Mouse (Mus musculus): ENCODE measurements at regions not wholly inside any gene's neighbourhood (a gene's known extent, or its start where the extent isn't known, plus 50 kb on each side); places are given as distances from the start of the nearest gene placed in this dataset.

GRCm38 (mm10) chr9:63896073-63896807, 125.6 kb downstream of the Smad6 start:
- 0 out of 2 replicates have a peak, but pooled peaks cover 3% of the 10 kb centered on the region for H3K9me3 ChIP-seq (ENCODE audit: control insufficient read depth, low read length)
- no peak overlapping the region for H3K4me3 ChIP-seq (ENCODE audit: control insufficient read depth in 1 of 2, insufficient read depth in 1 of 2, low read depth in 1 of 2, low read length in 2 of 2)
- H3K4me1 ChIP-seq (ENCODE audit: control insufficient read depth in 2 of 2, insufficient read depth in 2 of 2, low read length in 2 of 2), result peaks cover 23 to 30% of the 10 kb centered on the region in 2 experiments
- H3K27me3 ChIP-seq (ENCODE audit: control insufficient read depth, insufficient read depth, low read length), result no peaks in the 10 kb centered on the region
- ATAC-seq (ENCODE audit: insufficient number of reproducible peaks, insufficient read depth, low FRiP score, low read depth), result peak; percentile 84
- no peaks in the 10 kb centered on the region for H3K36me3 ChIP-seq (ENCODE audit: control insufficient read depth, insufficient read depth, low read length)
- H3K4me2 ChIP-seq (ENCODE audit: low read length), result peak overlapping the region; percentile 44
- 3% methylated on average over 15 of the region's 15 CpGs for WGBS
- H3K9ac ChIP-seq (ENCODE audit: low read length), result peak overlapping the region; percentile 55; the same call in 1 of the 2 replicates
- peak overlapping the region; percentile 92 to 96 for H3K27ac ChIP-seq (replicated peaks in 1 of 2; ENCODE audit: control insufficient read depth in 1 of 2, insufficient read depth in 1 of 2, low read depth in 2 of 2, low read length in 2 of 2)

GRCm38 (mm10) chr9:63892235-63892971, 129.5 kb downstream of the Smad6 start:
- Histone ChIP-seq H3K4me2 (ENCODE audit: low read length) (no peak overlapping the region), H3K27me3 (ENCODE audit: control insufficient read depth, insufficient read depth, low read length) (no peaks in the 10 kb centered on the region), H3K27ac (replicated peaks in 1 of 2; ENCODE audit: control insufficient read depth in 1 of 2, insufficient read depth in 1 of 2, low read depth in 2 of 2, low read length in 2 of 2) (no peak overlapping the region), H3K9me3 (ENCODE audit: control insufficient read depth, low read length) (no peaks in the 10 kb centered on the region), H3K36me3 (ENCODE audit: control insufficient read depth, insufficient read depth, low read length) (no peaks in the 10 kb centered on the region), H3K4me1 (ENCODE audit: control insufficient read depth in 2 of 2, insufficient read depth in 2 of 2, low read length in 2 of 2) (peaks cover 24 to 39% of the 10 kb centered on the region in 2 experiments), H3K9ac (ENCODE audit: low read length) (no peak overlapping the region), H3K4me3 (ENCODE audit: control insufficient read depth in 1 of 2, insufficient read depth in 1 of 2, low read depth in 1 of 2, low read length in 2 of 2) (no peak overlapping the region)
- ATAC-seq (ENCODE audit: insufficient number of reproducible peaks, insufficient read depth, low FRiP score, low read depth), result no peak
- WGBS, result 77% methylated on average over 17 of the region's 17 CpGs

- no peak overlapping the region for H3K4me3 ChIP-seq (ENCODE audit: control insufficient read depth in 1 of 2, insufficient read depth in 1 of 2, low read depth in 1 of 2, low read length in 2 of 2)
- no peak overlapping the region for H3K9ac ChIP-seq (ENCODE audit: low read length)
- 56% methylated on average over 5 of the region's 5 CpGs for whole genome bisulfite sequencing
Observed at GRCm38 (mm10) chr9:63890717-63891116, 131.1 kb downstream of the Smad6 start.

GRCm38 (mm10) chr9:63889570-63889969, 131.8 kb upstream of the Smad3 start:
- Histone ChIP-seq H3K4me3 (ENCODE audit: control insufficient read depth in 1 of 2, insufficient read depth in 1 of 2, low read depth in 1 of 2, low read length in 2 of 2) (no peak overlapping the region), H3K27me3 (ENCODE audit: control insufficient read depth, insufficient read depth, low read length) (no peaks in the 10 kb centered on the region), H3K4me1 (ENCODE audit: control insufficient read depth in 2 of 2, insufficient read depth in 2 of 2, low read length in 2 of 2) (peaks cover 4 to 14% of the 10 kb centered on the region in 2 experiments), H3K36me3 (ENCODE audit: control insufficient read depth, insufficient read depth, low read length) (no peaks in the 10 kb centered on the region), H3K9ac (ENCODE audit: low read length) (0 out of 2 replicates have a peak overlapping the region, but pooled peaks have one; percentile 18), H3K4me2 (ENCODE audit: low read length) (no peak overlapping the region), H3K27ac (replicated peaks in 1 of 2; ENCODE audit: control insufficient read depth in 1 of 2, insufficient read depth in 1 of 2, low read depth in 2 of 2, low read length in 2 of 2) (no peak overlapping the region; a peak in 1 of 4 replicates), H3K9me3 (ENCODE audit: control insufficient read depth, low read length) (no peaks in the 10 kb centered on the region)
- WGBS, result 71% methylated on average over 6 of the region's 6 CpGs
- no peak for ATAC-seq (ENCODE audit: insufficient number of reproducible peaks, insufficient read depth, low FRiP score, low read depth)

More at GRCm38 (mm10) chr9:63890717-63891116, 131.1 kb downstream of the Smad6 start:
- no peaks in the 10 kb centered on the region for H3K36me3 ChIP-seq (ENCODE audit: control insufficient read depth, insufficient read depth, low read length)
- no peak overlapping the region for H3K4me2 ChIP-seq (ENCODE audit: low read length)
- peaks cover 10 to 22% of the 10 kb centered on the region in 2 experiments for H3K4me1 ChIP-seq (ENCODE audit: control insufficient read depth in 2 of 2, insufficient read depth in 2 of 2, low read length in 2 of 2)
- no peaks in the 10 kb centered on the region for H3K27me3 ChIP-seq (ENCODE audit: control insufficient read depth, insufficient read depth, low read length)
- no peak overlapping the region for H3K27ac ChIP-seq (replicated peaks in 1 of 2; ENCODE audit: control insufficient read depth in 1 of 2, insufficient read depth in 1 of 2, low read depth in 2 of 2, low read length in 2 of 2)
- ATAC-seq (ENCODE audit: insufficient number of reproducible peaks, insufficient read depth, low FRiP score, low read depth), result no peak
- H3K9me3 ChIP-seq (ENCODE audit: control insufficient read depth, low read length), result no peaks in the 10 kb centered on the region

GRCm38 (mm10) chr9:63884971-63885370, 127.2 kb upstream of the Smad3 start:
- Histone ChIP-seq H3K36me3 (ENCODE audit: control insufficient read depth, insufficient read depth, low read length) (no peaks in the 10 kb centered on the region), H3K9ac (ENCODE audit: low read length) (no peak overlapping the region), H3K27ac (replicated peaks in 1 of 2; ENCODE audit: control insufficient read depth in 1 of 2, insufficient read depth in 1 of 2, low read depth in 2 of 2, low read length in 2 of 2) (no peak overlapping the region), H3K9me3 (ENCODE audit: control insufficient read depth, low read length) (no peaks in the 10 kb centered on the region), H3K4me3 (ENCODE audit: control insufficient read depth in 1 of 2, insufficient read depth in 1 of 2, low read depth in 1 of 2, low read length in 2 of 2) (no peak overlapping the region), H3K4me1 (ENCODE audit: control insufficient read depth in 2 of 2, insufficient read depth in 2 of 2, low read length in 2 of 2) (peaks cover 13 to 31% of the 10 kb centered on the region in 2 experiments), H3K4me2 (ENCODE audit: low read length) (no peak overlapping the region), H3K27me3 (ENCODE audit: control insufficient read depth, insufficient read depth, low read length) (no peaks in the 10 kb centered on the region)
- WGBS, result 56% methylated on average over 2 of the region's 2 CpGs
- no peak for ATAC-seq (ENCODE audit: insufficient number of reproducible peaks, insufficient read depth, low FRiP score, low read depth)

- Histone ChIP-seq H3K4me1 (ENCODE audit: control insufficient read depth in 2 of 2, insufficient read depth in 2 of 2, low read length in 2 of 2) (peaks cover 17 to 26% of the 10 kb centered on the region in 2 experiments), H3K27ac (replicated peaks in 1 of 2; ENCODE audit: control insufficient read depth in 1 of 2, insufficient read depth in 1 of 2, low read depth in 2 of 2, low read length in 2 of 2) (no peak overlapping the region), H3K4me3 (ENCODE audit: control insufficient read depth in 1 of 2, insufficient read depth in 1 of 2, low read depth in 1 of 2, low read length in 2 of 2) (no peak overlapping the region), H3K9me3 (ENCODE audit: control insufficient read depth, low read length) (no peaks in the 10 kb centered on the region), H3K4me2 (ENCODE audit: low read length) (no peak overlapping the region), H3K27me3 (ENCODE audit: control insufficient read depth, insufficient read depth, low read length) (no peaks in the 10 kb centered on the region), H3K36me3 (ENCODE audit: control insufficient read depth, insufficient read depth, low read length) (no peaks in the 10 kb centered on the region), H3K9ac (ENCODE audit: low read length) (no peak overlapping the region)
- ATAC-seq (ENCODE audit: insufficient number of reproducible peaks, insufficient read depth, low FRiP score, low read depth), result no peak
- whole genome bisulfite sequencing, result 67% methylated on average over 6 of the region's 6 CpGs
Observed at GRCm38 (mm10) chr9:63883738-63884520, 126.1 kb upstream of the Smad3 start.

- peaks cover 29 to 41% of the 10 kb centered on the region in 2 experiments for H3K4me1 ChIP-seq (ENCODE audit: control insufficient read depth in 2 of 2, insufficient read depth in 2 of 2, low read length in 2 of 2)
- H3K9me3 ChIP-seq (ENCODE audit: control insufficient read depth, low read length), result no peaks in the 10 kb centered on the region
- ATAC-seq (ENCODE audit: insufficient number of reproducible peaks, insufficient read depth, low FRiP score, low read depth), result no peak
- H3K36me3 ChIP-seq (ENCODE audit: control insufficient read depth, insufficient read depth, low read length), result no peaks in the 10 kb centered on the region
- no peak overlapping the region for H3K4me3 ChIP-seq (ENCODE audit: control insufficient read depth in 1 of 2, insufficient read depth in 1 of 2, low read depth in 1 of 2, low read length in 2 of 2)
- H3K4me2 ChIP-seq (ENCODE audit: low read length), result no peak overlapping the region
- no peak overlapping the region for H3K27ac ChIP-seq (replicated peaks in 1 of 2; ENCODE audit: control insufficient read depth in 1 of 2, insufficient read depth in 1 of 2, low read depth in 2 of 2, low read length in 2 of 2)
- no peak overlapping the region for H3K9ac ChIP-seq (ENCODE audit: low read length)
- H3K27me3 ChIP-seq (ENCODE audit: control insufficient read depth, insufficient read depth, low read length), result no peaks in the 10 kb centered on the region
- 80% methylated on average over 9 of the region's 10 CpGs for WGBS
Observed at GRCm38 (mm10) chr9:63881692-63882091, 123.9 kb upstream of the Smad3 start.

Data from heart, embryonic 14.5 days (tissue).